Mouse (Mus musculus): ENCODE results near the gene Slc25a51.
A peak's percentile ranks its signal among the peaks of the same experiment; 100 is the strongest.

DNA sequence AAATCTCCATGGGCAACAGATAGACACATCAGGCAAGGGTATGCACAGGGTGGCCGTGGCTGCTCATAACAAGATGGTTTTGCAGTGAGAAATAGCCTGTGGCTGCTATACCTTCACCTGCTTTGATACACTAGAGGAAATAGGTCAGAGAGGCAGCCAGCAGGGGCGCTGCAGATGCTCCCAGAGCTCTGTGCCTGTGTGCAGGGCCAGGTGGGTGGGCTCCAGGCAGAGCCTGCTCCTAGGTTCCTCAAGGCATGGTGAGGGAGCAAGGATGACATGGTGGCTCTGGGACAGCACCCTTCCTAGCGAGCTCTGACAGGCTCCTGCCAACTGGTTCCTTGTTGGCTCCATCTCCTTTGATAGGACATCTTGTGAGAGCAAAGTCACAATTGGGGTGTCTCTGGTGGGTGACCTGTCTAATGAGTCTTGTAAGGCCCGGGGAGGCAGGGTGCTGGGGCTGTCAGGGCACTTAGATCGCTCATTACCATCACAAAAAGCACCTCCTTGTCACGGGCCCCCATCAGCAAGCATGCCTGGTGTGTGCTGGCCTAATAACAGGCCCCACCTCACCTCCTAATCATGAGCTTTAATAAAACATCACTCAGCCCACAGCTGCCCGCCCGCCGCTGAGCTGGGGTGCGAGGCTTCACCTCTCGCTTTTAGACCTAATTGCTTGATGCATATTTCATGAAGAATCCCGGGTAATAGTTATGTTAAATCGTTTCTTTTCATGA lies 18.3 kb upstream of the Slc25a51 start:
- TF ChIP-seq CTCF (IDR thresholded peaks at IDR 0.05; ENCODE audit: insufficient read depth, low read length), result 0 out of 2 replicates have a peak, but pooled peaks have one; percentile 17
- TF ChIP-seq POLR2A (IDR thresholded peaks at IDR 0.05; ENCODE audit: borderline replicate concordance, extremely low read depth, low read depth, low read length), result no peak
